ENCODE assay signal across 36 mouse cellular contexts in the genomic region with DNA sequence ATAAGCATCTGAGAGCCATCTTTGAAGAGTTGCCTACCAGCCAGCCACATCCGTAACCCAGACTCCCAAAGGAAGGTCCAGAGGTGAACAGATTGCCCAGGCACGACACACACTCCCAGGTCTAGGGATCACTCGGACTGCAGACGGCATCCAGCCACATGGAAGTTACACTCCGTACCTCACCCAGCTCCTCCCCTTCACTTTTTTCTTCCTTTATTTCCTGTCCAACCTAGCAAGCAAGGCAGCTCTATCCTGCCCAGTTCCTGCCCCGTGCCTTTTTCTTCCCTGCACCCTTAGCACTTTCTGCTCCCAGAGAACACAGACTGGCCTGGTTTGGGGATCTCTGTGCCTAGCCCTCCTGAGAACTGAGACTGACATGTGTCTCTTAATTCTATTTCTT. TPM values are rescaled to one million over a fixed set of nuclear protein-coding genes. Genes with fewer than 3 reads are reported as not detected.
DNase-seq lines count a peak whose midpoint lies in the region; ATAC-seq lines count a peak whose summit lies in the region.
"Had no signal": no experiment of that assay in that cellular context is flagged by ENCODE, and none has a peak within 500 bp of the region (broad histone marks: within the 10 kb centered on the region; RNA-seq: fewer than 3 reads in every experiment).

No protein-coding gene starts in this region.

- H3K27me3 ChIP-seq in heart, embryonic 11.5 days (ENCODE audit: control insufficient read depth, insufficient read depth, low read length), result no peaks in the 10 kb centered on the region
- H3K27me3 ChIP-seq in embryonic facial prominence, embryonic 12.5 days, result no peaks in the 10 kb centered on the region
- no peaks in the 10 kb centered on the region for H3K27me3 ChIP-seq in embryonic facial prominence, embryonic 15.5 days
- H3K27me3 ChIP-seq: forebrain, embryonic 15.5 days; heart, embryonic 12.5 days; hindbrain, embryonic 13.5 days; liver, embryonic 15.5 days; lung, embryonic 15.5 days; neural tube, embryonic 12.5 days had no signal

- no peak for ATAC-seq in heart, embryonic 11.5 days (replicated peaks; ENCODE audit: insufficient number of reproducible peaks, low FRiP score, low TSS enrichment)
- no peak for ATAC-seq in embryonic facial prominence, embryonic 12.5 days (ENCODE audit: insufficient number of reproducible peaks, insufficient read depth, low FRiP score, low TSS enrichment)
- no peak for ATAC-seq in embryonic facial prominence, embryonic 15.5 days (ENCODE audit: insufficient number of reproducible peaks, low FRiP score, low TSS enrichment, low read depth)
- ATAC-seq: activated CD4-positive, CD25-positive, alpha-beta regulatory T cell, adult 4 months; forebrain, embryonic 15.5 days had no signal

- no peaks in the 10 kb centered on the region for H3K36me3 ChIP-seq in heart, embryonic 11.5 days (ENCODE audit: control insufficient read depth, insufficient read depth, low read length)
- no peaks in the 10 kb centered on the region for H3K36me3 ChIP-seq in embryonic facial prominence, embryonic 12.5 days
- no peaks in the 10 kb centered on the region for H3K36me3 ChIP-seq in embryonic facial prominence, embryonic 15.5 days
- H3K36me3 ChIP-seq: forebrain, embryonic 15.5 days; heart, embryonic 12.5 days; hindbrain, embryonic 13.5 days; liver, embryonic 15.5 days; lung, embryonic 15.5 days; neural tube, embryonic 12.5 days had no signal

- H3K4me2 ChIP-seq in heart, embryonic 11.5 days, result no peak overlapping the region
- peak overlapping the region; percentile 32 for H3K4me2 ChIP-seq in embryonic facial prominence, embryonic 12.5 days (replicated peaks)
- H3K4me2 ChIP-seq in embryonic facial prominence, embryonic 15.5 days (replicated peaks), result peak overlapping the region; percentile 22; the same call in 1 of the 2 replicates
- H3K4me2 ChIP-seq: forebrain, embryonic 15.5 days; heart, embryonic 12.5 days; hindbrain, embryonic 13.5 days; liver, embryonic 15.5 days; midbrain, embryonic 11.5 days; neural tube, embryonic 12.5 days had no signal

- no peak overlapping the region for H3K4me3 ChIP-seq in heart, embryonic 11.5 days (ENCODE audit: low read depth, low read length)
- no peak overlapping the region for H3K4me3 ChIP-seq in embryonic facial prominence, embryonic 12.5 days
- H3K4me3 ChIP-seq in embryonic facial prominence, embryonic 15.5 days (replicated peaks), result no peak overlapping the region
- H3K4me3 ChIP-seq: forebrain, embryonic 15.5 days; heart, embryonic 12.5 days; hindbrain, embryonic 13.5 days; layer of hippocampus, adult 2 months; left cerebral cortex, adult 2 months; liver, embryonic 15.5 days; lung, embryonic 15.5 days; myocyte; neural tube, embryonic 12.5 days had no signal

- 57% methylated on average over 6 of the region's 6 CpGs for WGBS in heart, embryonic 11.5 days (ENCODE audit: insufficient replicate concordance)
- 37% methylated on average over 6 of the region's 6 CpGs for WGBS in embryonic facial prominence, embryonic 12.5 days
- 37% methylated on average over 6 of the region's 6 CpGs for WGBS in embryonic facial prominence, embryonic 15.5 days
- 12% methylated on average over 6 of the region's 6 CpGs for WGBS in large intestine, adult 2 months

- H3K9me3 ChIP-seq in heart, embryonic 11.5 days (replicated peaks; ENCODE audit: control insufficient read depth, low read length), result no peaks in the 10 kb centered on the region
- H3K9me3 ChIP-seq in embryonic facial prominence, embryonic 12.5 days, result no peaks in the 10 kb centered on the region
- no peaks in the 10 kb centered on the region for H3K9me3 ChIP-seq in embryonic facial prominence, embryonic 15.5 days (replicated peaks)
- H3K9me3 ChIP-seq: forebrain, embryonic 15.5 days; heart, embryonic 12.5 days; hindbrain, embryonic 13.5 days; liver, embryonic 15.5 days; lung, embryonic 15.5 days; neural tube, embryonic 12.5 days had no signal

- no peak overlapping the region for H3K9ac ChIP-seq in heart, embryonic 11.5 days (ENCODE audit: low read depth, low read length)
- no peak overlapping the region for H3K9ac ChIP-seq in embryonic facial prominence, embryonic 12.5 days
- H3K9ac ChIP-seq in embryonic facial prominence, embryonic 15.5 days, result no peak overlapping the region
- H3K9ac ChIP-seq: forebrain, embryonic 15.5 days; heart, embryonic 12.5 days; hindbrain, embryonic 13.5 days; liver, embryonic 15.5 days; lung, embryonic 15.5 days; neural tube, embryonic 12.5 days had no signal

- DNase-seq in heart, adult 11 months, result peak; percentile 82
- DNase-seq in large intestine, adult 2 months (ENCODE audit: low read depth, low spot score), result peak; percentile 28
- DNase-seq in adrenal gland, postnatal 36 days, result no peak
- no peak for DNase-seq in thymus, postnatal 0 days (ENCODE audit: low spot score)
- DNase-seq in thymus, postnatal 36 days, result no peak
- DNase-seq: adrenal gland, adult 2 months; cerebellum, adult 11-12 months; cerebellum, adult 9-11 months; heart, adult 18-20 months; heart, postnatal 4 days; kidney, adult 9 months; kidney, postnatal 14 days; left cerebral cortex, postnatal 4 days; right cerebral cortex, adult 18-20 months; spleen, adult 18-20 months; thymus, adult 2 months had no signal

- H3K27ac ChIP-seq in heart, embryonic 11.5 days (ENCODE audit: low read depth, low read length), result no peak overlapping the region
- no peak overlapping the region for H3K27ac ChIP-seq in embryonic facial prominence, embryonic 12.5 days
- H3K27ac ChIP-seq in embryonic facial prominence, embryonic 15.5 days (replicated peaks), result no peak overlapping the region
- H3K27ac ChIP-seq: forebrain, embryonic 15.5 days; hindbrain, embryonic 13.5 days; layer of hippocampus, adult 2 months; left cerebral cortex, adult 2 months; liver, embryonic 15.5 days; lung, embryonic 15.5 days; neural tube, embryonic 12.5 days had no signal

- H3K4me1 ChIP-seq in heart, embryonic 11.5 days (ENCODE audit: control insufficient read depth, insufficient read depth, low read length), result no peaks in the 10 kb centered on the region
- H3K4me1 ChIP-seq in embryonic facial prominence, embryonic 12.5 days, result peaks cover 12% of the 10 kb centered on the region
- H3K4me1 ChIP-seq in embryonic facial prominence, embryonic 15.5 days, result 0 out of 2 replicates have a peak, but pooled peaks cover 6% of the 10 kb centered on the region
- H3K4me1 ChIP-seq: forebrain, embryonic 15.5 days; heart, embryonic 12.5 days; liver, embryonic 15.5 days had no signal

RNA-seq across cellular contexts. Expression of a gene that starts 6.3 kb away (rescaled TPM):
- polyA plus RNA-seq in heart, embryonic 11.5 days (2014; fragmentation: Nextera tagmentation; extraction: Ambion mirVana), result not detected in 2 replicates
- polyA plus RNA-seq in embryonic facial prominence, embryonic 12.5 days (2016; fragmentation: Nextera tagmentation; extraction: Ambion mirVana), result not detected in 2 replicates
- 0.51 TPM in 1 of 2 replicates, not detected in the other for polyA plus RNA-seq in embryonic facial prominence, embryonic 15.5 days (2015; fragmentation: Nextera tagmentation; extraction: Ambion mirVana)
- polyA plus RNA-seq in large intestine, adult 2 months (2012; rRNA removed), result not detected in 2 replicates
- total RNA-seq in adrenal gland, postnatal 36 days (2021), result not detected
- polyA plus RNA-seq in thymus, postnatal 0 days (2015; fragmentation: Nextera tagmentation; extraction: Ambion mirVana), result not detected in 2 replicates
- total RNA-seq: adrenal gland, adult 2 months; gastrocnemius, postnatal 10 days; heart, adult 18-20 months; heart, postnatal 4 days; layer of hippocampus, adult 2 months; layer of hippocampus, postnatal 14 days; left cerebral cortex, adult 2 months; left cerebral cortex, postnatal 4 days; liver, adult 2 months; megakaryocyte progenitor cell, adult 5-6 weeks; midbrain, postnatal 0 days had no signal
- polyA plus RNA-seq: activated CD4-positive, CD25-positive, alpha-beta regulatory T cell, adult 4 months; adrenal gland, adult 2 months; forebrain, embryonic 15.5 days; heart, embryonic 12.5 days; heart, postnatal 0 days; hindbrain, embryonic 13.5 days; liver, adult 2 months; liver, embryonic 15.5 days; lung, embryonic 15.5 days; midbrain, embryonic 11.5 days; midbrain, postnatal 0 days; myocyte; neural tube, embryonic 12.5 days; thymus, adult 2 months had no signal

RNA-seq across cellular contexts. Expression of a gene that starts 27.6 kb away (rescaled TPM):
- polyA plus RNA-seq in heart, embryonic 11.5 days (2014; fragmentation: Nextera tagmentation; extraction: Ambion mirVana), result not detected in 2 replicates
- 0.05 TPM in 1 of 2 replicates, not detected in the other for polyA plus RNA-seq in embryonic facial prominence, embryonic 12.5 days (2016; fragmentation: Nextera tagmentation; extraction: Ambion mirVana)
- 0.07 TPM in 1 of 2 replicates, not detected in the other for polyA plus RNA-seq in embryonic facial prominence, embryonic 15.5 days (2015; fragmentation: Nextera tagmentation; extraction: Ambion mirVana)
- polyA plus RNA-seq in large intestine, adult 2 months (2012; rRNA removed), result not detected in 2 replicates
- not detected for total RNA-seq in adrenal gland, postnatal 36 days (2021)
- not detected in 2 replicates for polyA plus RNA-seq in thymus, postnatal 0 days (2015; fragmentation: Nextera tagmentation; extraction: Ambion mirVana)
- total RNA-seq: adrenal gland, adult 2 months; gastrocnemius, postnatal 10 days; heart, adult 18-20 months; heart, postnatal 4 days; layer of hippocampus, adult 2 months; layer of hippocampus, postnatal 14 days; left cerebral cortex, adult 2 months; left cerebral cortex, postnatal 4 days; liver, adult 2 months; megakaryocyte progenitor cell, adult 5-6 weeks; midbrain, postnatal 0 days had no signal
- polyA plus RNA-seq: activated CD4-positive, CD25-positive, alpha-beta regulatory T cell, adult 4 months; adrenal gland, adult 2 months; forebrain, embryonic 15.5 days; heart, embryonic 12.5 days; heart, postnatal 0 days; hindbrain, embryonic 13.5 days; liver, adult 2 months; liver, embryonic 15.5 days; lung, embryonic 15.5 days; midbrain, embryonic 11.5 days; midbrain, postnatal 0 days; myocyte; neural tube, embryonic 12.5 days; thymus, adult 2 months had no signal

RNA-seq across cellular contexts. Expression of a gene that starts 44.0 kb away (rescaled TPM):
- polyA plus RNA-seq in heart, embryonic 11.5 days (2014; fragmentation: Nextera tagmentation; extraction: Ambion mirVana), result not detected in 2 replicates
- 0.10 TPM in 1 of 2 replicates, not detected in the other for polyA plus RNA-seq in embryonic facial prominence, embryonic 12.5 days (2016; fragmentation: Nextera tagmentation; extraction: Ambion mirVana)
- 0.19 TPM in 1 of 2 replicates, not detected in the other for polyA plus RNA-seq in embryonic facial prominence, embryonic 15.5 days (2015; fragmentation: Nextera tagmentation; extraction: Ambion mirVana)
- polyA plus RNA-seq in large intestine, adult 2 months (2012; rRNA removed), result not detected in 2 replicates
- not detected for total RNA-seq in adrenal gland, postnatal 36 days (2021)
- not detected in 2 replicates for polyA plus RNA-seq in thymus, postnatal 0 days (2015; fragmentation: Nextera tagmentation; extraction: Ambion mirVana)
- total RNA-seq: adrenal gland, adult 2 months; gastrocnemius, postnatal 10 days; heart, adult 18-20 months; heart, postnatal 4 days; layer of hippocampus, adult 2 months; layer of hippocampus, postnatal 14 days; left cerebral cortex, adult 2 months; left cerebral cortex, postnatal 4 days; liver, adult 2 months; megakaryocyte progenitor cell, adult 5-6 weeks; midbrain, postnatal 0 days had no signal
- polyA plus RNA-seq: activated CD4-positive, CD25-positive, alpha-beta regulatory T cell, adult 4 months; adrenal gland, adult 2 months; forebrain, embryonic 15.5 days; heart, embryonic 12.5 days; heart, postnatal 0 days; hindbrain, embryonic 13.5 days; liver, adult 2 months; liver, embryonic 15.5 days; lung, embryonic 15.5 days; midbrain, embryonic 11.5 days; midbrain, postnatal 0 days; myocyte; neural tube, embryonic 12.5 days; thymus, adult 2 months had no signal

RNA-seq across cellular contexts. Expression of a gene that starts 44.9 kb away (rescaled TPM):
- not detected in 2 replicates for polyA plus RNA-seq in heart, embryonic 11.5 days (2014; fragmentation: Nextera tagmentation; extraction: Ambion mirVana)
- polyA plus RNA-seq in embryonic facial prominence, embryonic 12.5 days (2016; fragmentation: Nextera tagmentation; extraction: Ambion mirVana), result not detected in 2 replicates
- not detected in 2 replicates for polyA plus RNA-seq in embryonic facial prominence, embryonic 15.5 days (2015; fragmentation: Nextera tagmentation; extraction: Ambion mirVana)
- not detected in 2 replicates for polyA plus RNA-seq in large intestine, adult 2 months (2012; rRNA removed)
- not detected for total RNA-seq in adrenal gland, postnatal 36 days (2021)
- 0.03 TPM in 1 of 2 replicates, not detected in the other for polyA plus RNA-seq in thymus, postnatal 0 days (2015; fragmentation: Nextera tagmentation; extraction: Ambion mirVana)
- total RNA-seq: adrenal gland, adult 2 months; gastrocnemius, postnatal 10 days; heart, adult 18-20 months; heart, postnatal 4 days; layer of hippocampus, adult 2 months; layer of hippocampus, postnatal 14 days; left cerebral cortex, adult 2 months; left cerebral cortex, postnatal 4 days; liver, adult 2 months; megakaryocyte progenitor cell, adult 5-6 weeks; midbrain, postnatal 0 days had no signal
- polyA plus RNA-seq: adrenal gland, adult 2 months; forebrain, embryonic 15.5 days; heart, embryonic 12.5 days; heart, postnatal 0 days; hindbrain, embryonic 13.5 days; liver, adult 2 months; liver, embryonic 15.5 days; lung, embryonic 15.5 days; midbrain, embryonic 11.5 days; midbrain, postnatal 0 days; myocyte; neural tube, embryonic 12.5 days; thymus, adult 2 months had no signal

RNA-seq across cellular contexts. Expression of a gene that starts 57.8 kb away (rescaled TPM):
- polyA plus RNA-seq in heart, embryonic 11.5 days (2014; fragmentation: Nextera tagmentation; extraction: Ambion mirVana), result not detected in 2 replicates
- polyA plus RNA-seq in embryonic facial prominence, embryonic 12.5 days (2016; fragmentation: Nextera tagmentation; extraction: Ambion mirVana), result not detected in 2 replicates
- polyA plus RNA-seq in embryonic facial prominence, embryonic 15.5 days (2015; fragmentation: Nextera tagmentation; extraction: Ambion mirVana), result not detected in 2 replicates
- not detected in 2 replicates for polyA plus RNA-seq in large intestine, adult 2 months (2012; rRNA removed)
- not detected for total RNA-seq in adrenal gland, postnatal 36 days (2021)
- 0.18 TPM in 1 of 2 replicates, not detected in the other for polyA plus RNA-seq in thymus, postnatal 0 days (2015; fragmentation: Nextera tagmentation; extraction: Ambion mirVana)
- total RNA-seq: adrenal gland, adult 2 months; heart, postnatal 4 days; layer of hippocampus, adult 2 months; layer of hippocampus, postnatal 14 days; left cerebral cortex, adult 2 months; left cerebral cortex, postnatal 4 days; liver, adult 2 months; megakaryocyte progenitor cell, adult 5-6 weeks; midbrain, postnatal 0 days had no signal
- polyA plus RNA-seq: activated CD4-positive, CD25-positive, alpha-beta regulatory T cell, adult 4 months; adrenal gland, adult 2 months; forebrain, embryonic 15.5 days; heart, embryonic 12.5 days; hindbrain, embryonic 13.5 days; liver, adult 2 months; liver, embryonic 15.5 days; midbrain, embryonic 11.5 days; midbrain, postnatal 0 days; myocyte; neural tube, embryonic 12.5 days; thymus, adult 2 months had no signal

Comparison
In these comparisons a context has a peak if more than half of its experiments do, and no peak if none do; other contexts are left out.
1. DNase-seq: peak in heart, adult 11 months (single experiment) and large intestine, adult 2 months (single experiment); none in adrenal gland, postnatal 36 days (0 of 2), thymus, postnatal 0 days (single experiment) and thymus, postnatal 36 days (0 of 2).